In genomic region chrX:111463565-111464093, GRCm38 (mm10) we compare ENCODE assay signal across 8 mouse cellular contexts.
DNase-seq lines count a peak whose midpoint lies in the region; ATAC-seq and TF ChIP-seq lines count a peak whose summit lies in the region.

No protein-coding gene starts in this region.

- DNase-seq in cerebellum, adult 2 months: no peak
- no peak for DNase-seq in cerebellum, adult 18-20 months
- DNase-seq in lung, postnatal 0 days (ENCODE audit: low spot score): no peak
- DNase-seq in lung, postnatal 14 days: no peak
- DNase-seq in limb, embryonic 11.5 days (ENCODE audit: low spot score): no peak
- DNase-seq in thymus, adult 2 months: no peak
- DNase-seq in gastrocnemius, adult 8-10 months (ENCODE audit: low spot score in 2 of 2): no peak

- no peak overlapping the region for H3K9ac ChIP-seq in lung, postnatal 0 days (replicated peaks; ENCODE audit: low read depth)
- H3K9ac ChIP-seq in limb, embryonic 11.5 days (ENCODE audit: low read length): no peak overlapping the region; the same call in 1 of the 2 replicates

- H3K27ac ChIP-seq in cerebellum, adult 2 months (ENCODE audit: insufficient read depth, low read length): no peak overlapping the region
- no peak overlapping the region for H3K27ac ChIP-seq in lung, postnatal 0 days (ENCODE audit: low read length)
- no peak overlapping the region for H3K27ac ChIP-seq in limb, embryonic 11.5 days (replicated peaks; ENCODE audit: low read depth, low read length)
- no peak overlapping the region for H3K27ac ChIP-seq in olfactory bulb, adult 2 months (ENCODE audit: insufficient read depth, low read depth, low read length)
- no peak overlapping the region for H3K27ac ChIP-seq in thymus, adult 2 months (ENCODE audit: control insufficient read depth, insufficient read depth, low read length)

- no peak for TF ChIP-seq POLR2A in cerebellum, adult 2 months (IDR thresholded peaks at IDR 0.05; ENCODE audit: borderline replicate concordance, insufficient read depth, low read length)
- no peak for TF ChIP-seq POLR2A in olfactory bulb, adult 2 months (IDR thresholded peaks at IDR 0.05; ENCODE audit: insufficient read depth, low read depth, low read length)
- TF ChIP-seq POLR2A in thymus, adult 2 months (IDR thresholded peaks at IDR 0.05; ENCODE audit: control insufficient read depth, extremely low read depth, insufficient read depth, low read length, poor library complexity): no peak

- H3K4me3 ChIP-seq in cerebellum, adult 2 months (replicated peaks; ENCODE audit: insufficient read depth, low read depth, low read length): peak overlapping the region; percentile 68
- H3K4me3 ChIP-seq in lung, postnatal 0 days (ENCODE audit: low read depth, low read length): peak overlapping the region; percentile 47
- peak overlapping the region; percentile 61 for H3K4me3 ChIP-seq in limb, embryonic 11.5 days (ENCODE audit: low read depth, low read length)
- H3K4me3 ChIP-seq in olfactory bulb, adult 2 months (ENCODE audit: insufficient read depth, low read depth, low read length): peak overlapping the region; percentile 65
- H3K4me3 ChIP-seq in thymus, adult 2 months (ENCODE audit: control insufficient read depth, insufficient read depth, low read length): no peak overlapping the region

- no peaks in the 10 kb centered on the region for H3K4me1 ChIP-seq in cerebellum, adult 2 months (ENCODE audit: control insufficient read depth, insufficient read depth, low read length)
- H3K4me1 ChIP-seq in lung, postnatal 0 days (ENCODE audit: insufficient read depth, low read depth, low read length): no peaks in the 10 kb centered on the region
- no peaks in the 10 kb centered on the region for H3K4me1 ChIP-seq in limb, embryonic 11.5 days (ENCODE audit: control insufficient read depth, insufficient read depth, low read length)
- no peaks in the 10 kb centered on the region for H3K4me1 ChIP-seq in olfactory bulb, adult 2 months (ENCODE audit: control insufficient read depth, insufficient read depth, low read length)
- no peaks in the 10 kb centered on the region for H3K4me1 ChIP-seq in thymus, adult 2 months (replicated peaks; ENCODE audit: control insufficient read depth, insufficient read depth, low read length)

- WGBS in cerebellum, adult 2 months: 9% methylated on average over 12 of the region's 12 CpGs
- 13% methylated on average over 6 of the region's 12 CpGs for WGBS in lung, postnatal 0 days
- WGBS in limb, embryonic 11.5 days: 27% methylated on average over 12 of the region's 12 CpGs
- WGBS in olfactory bulb, adult 2 months: 21% methylated on average over 12 of the region's 12 CpGs
- 11% methylated on average over 12 of the region's 12 CpGs for WGBS in thymus, adult 2 months

- H3K36me3 ChIP-seq in lung, postnatal 0 days (ENCODE audit: insufficient read depth, low read length): no peaks in the 10 kb centered on the region
- H3K36me3 ChIP-seq in limb, embryonic 11.5 days (ENCODE audit: control insufficient read depth, insufficient read depth, low read length): no peaks in the 10 kb centered on the region
- H3K36me3 ChIP-seq in thymus, adult 2 months (ENCODE audit: control insufficient read depth, insufficient read depth, low read length): no peaks in the 10 kb centered on the region

- no peak for TF ChIP-seq CTCF in cerebellum, adult 2 months (IDR thresholded peaks at IDR 0.05; ENCODE audit: borderline replicate concordance, insufficient read depth, low read depth, low read length)
- no peak for TF ChIP-seq CTCF in lung, postnatal 0 days (IDR thresholded peaks at IDR 0.05)
- TF ChIP-seq CTCF in olfactory bulb, adult 2 months (IDR thresholded peaks at IDR 0.05; ENCODE audit: insufficient read depth, low read depth, low read length): no peak
- TF ChIP-seq CTCF in thymus, adult 2 months (IDR thresholded peaks at IDR 0.05; ENCODE audit: borderline replicate concordance, control insufficient read depth, extremely low read depth, insufficient read depth, low read length, poor library complexity): no peak

- TF ChIP-seq EP300 in lung, postnatal 0 days (IDR thresholded peaks at IDR 0.05): no peak

- H3K27me3 ChIP-seq in cerebellum, adult 2 months (ENCODE audit: control insufficient read depth, insufficient read depth, low read length): no peaks in the 10 kb centered on the region
- no peaks in the 10 kb centered on the region for H3K27me3 ChIP-seq in lung, postnatal 0 days (replicated peaks; ENCODE audit: insufficient read depth, low read length)
- no peaks in the 10 kb centered on the region for H3K27me3 ChIP-seq in limb, embryonic 11.5 days (ENCODE audit: control insufficient read depth, insufficient read depth, low read length)
- no peaks in the 10 kb centered on the region for H3K27me3 ChIP-seq in thymus, adult 2 months (ENCODE audit: control insufficient read depth, insufficient read depth, low read length)

- ATAC-seq in lung, postnatal 0 days: no peak
- peak; percentile 24; the same call in 1 of the 2 replicates for ATAC-seq in limb, embryonic 11.5 days (ENCODE audit: insufficient number of reproducible peaks, low FRiP score, low TSS enrichment, low read depth)

- no peaks in the 10 kb centered on the region for H3K9me3 ChIP-seq in lung, postnatal 0 days (ENCODE audit: low read length)
- no peaks in the 10 kb centered on the region for H3K9me3 ChIP-seq in limb, embryonic 11.5 days (ENCODE audit: control insufficient read depth, low read length)

- peak overlapping the region; percentile 70 for H3K4me2 ChIP-seq in lung, postnatal 0 days (replicated peaks; ENCODE audit: low read depth, low read length)
- H3K4me2 ChIP-seq in limb, embryonic 11.5 days (ENCODE audit: low read depth, severe bottlenecking): peak overlapping the region; percentile 36
